Mouse (Mus musculus): ENCODE data around the gene Kifap3.

The Kifap3 gene

GRCm38 (mm10) chr1:163861538-163861937 is 82.2 kb downstream of the Kifap3 start:
- H3K36me3 ChIP-seq (ENCODE audit: insufficient read depth, low read length) = peaks cover 24% of the 10 kb centered on the region
- H3K9me3 ChIP-seq (ENCODE audit: low read length) = no peaks in the 10 kb centered on the region
- no peaks in the 10 kb centered on the region for H3K27me3 ChIP-seq (ENCODE audit: insufficient read depth, low read length)
- H3K4me1 ChIP-seq (replicated peaks; ENCODE audit: low read depth, low read length) = no peaks in the 10 kb centered on the region
- H3K4me3 ChIP-seq (replicated peaks; ENCODE audit: low read length) = no peak overlapping the region
- no peak for TF ChIP-seq CTCF (conservative IDR thresholded peaks at IDR 0.05; ENCODE audit: low read length)
- TF ChIP-seq NANOG (IDR thresholded peaks at IDR 0.05; ENCODE audit: borderline replicate concordance, low read length) = no peak

DNA sequence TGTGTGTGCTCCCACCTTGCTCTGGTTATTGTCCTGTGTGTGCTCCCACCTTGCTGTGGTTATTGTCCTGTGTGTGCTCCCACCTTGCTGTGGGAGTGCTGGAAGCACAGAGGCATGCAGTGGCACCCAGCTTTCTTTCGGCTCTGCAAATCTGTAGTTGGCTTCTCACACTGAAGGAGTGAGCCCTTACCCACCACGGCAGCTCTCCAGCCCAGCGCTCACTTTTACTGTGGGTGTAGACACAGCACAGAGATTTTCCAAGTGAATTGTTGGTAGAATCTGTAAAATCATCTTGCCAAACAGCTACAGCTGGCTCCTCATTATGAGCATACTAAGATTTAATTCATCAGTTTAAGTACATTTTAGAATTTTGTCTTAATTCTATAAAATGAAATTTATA is 93.8 kb downstream of the Kifap3 start:
- no peaks in the 10 kb centered on the region for H3K36me3 ChIP-seq (ENCODE audit: insufficient read depth, low read length)
- TF ChIP-seq POU5F1 (IDR thresholded peaks at IDR 0.05; ENCODE audit: borderline replicate concordance, low read length) (no peak), NANOG (IDR thresholded peaks at IDR 0.05; ENCODE audit: borderline replicate concordance, low read length) (no peak), CTCF (conservative IDR thresholded peaks at IDR 0.05; ENCODE audit: low read length) (no peak)

DNA sequence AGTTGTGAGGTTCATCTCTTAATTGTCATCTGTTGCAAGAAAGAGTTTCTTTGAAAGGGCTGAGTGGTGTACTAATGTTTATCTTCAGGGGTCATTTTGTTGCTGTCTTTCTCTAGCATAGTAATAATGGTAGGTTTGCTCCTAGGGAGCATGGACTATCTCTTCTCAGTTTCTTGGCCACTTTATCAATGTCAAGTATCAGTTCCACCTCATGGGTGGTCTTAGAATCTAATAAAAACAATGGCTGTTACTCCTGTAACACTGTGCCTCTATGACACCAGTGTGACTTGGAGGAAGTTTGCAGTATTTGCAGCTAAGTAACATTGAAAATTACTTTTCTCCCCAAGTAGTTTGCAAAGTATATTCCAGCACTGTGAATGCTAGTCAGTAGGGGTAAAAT is 110.2 kb downstream of the Kifap3 start:
- H3K36me3 ChIP-seq (ENCODE audit: insufficient read depth, low read length) = no peaks in the 10 kb centered on the region
- no peaks in the 10 kb centered on the region for H3K27me3 ChIP-seq (ENCODE audit: insufficient read depth, low read length)
- H3K9me3 ChIP-seq (ENCODE audit: low read length) = no peaks in the 10 kb centered on the region
- H3K4me1 ChIP-seq (replicated peaks; ENCODE audit: low read depth, low read length) = no peaks in the 10 kb centered on the region
- TF ChIP-seq CTCF (conservative IDR thresholded peaks at IDR 0.05; ENCODE audit: low read length) = no peak
- TF ChIP-seq NANOG (IDR thresholded peaks at IDR 0.05; ENCODE audit: borderline replicate concordance, low read length) = no peak
- no peak for TF ChIP-seq POU5F1 (IDR thresholded peaks at IDR 0.05; ENCODE audit: borderline replicate concordance, low read length)
- H3K4me3 ChIP-seq (replicated peaks; ENCODE audit: low read length) = no peak overlapping the region

More for the DNA sequence above, 93.8 kb downstream of the Kifap3 start:
- H3K9me3 ChIP-seq (ENCODE audit: low read length) = no peaks in the 10 kb centered on the region
- H3K4me1 ChIP-seq (replicated peaks; ENCODE audit: low read depth, low read length) = no peaks in the 10 kb centered on the region
- H3K27me3 ChIP-seq (ENCODE audit: insufficient read depth, low read length) = no peaks in the 10 kb centered on the region
- no peak overlapping the region for H3K4me3 ChIP-seq (replicated peaks; ENCODE audit: low read length)

- Histone ChIP-seq H3K36me3 (ENCODE audit: insufficient read depth, low read length) (no peaks in the 10 kb centered on the region), H3K9me3 (ENCODE audit: low read length) (no peaks in the 10 kb centered on the region), H3K27me3 (ENCODE audit: insufficient read depth, low read length) (no peaks in the 10 kb centered on the region), H3K4me1 (replicated peaks; ENCODE audit: low read depth, low read length) (no peaks in the 10 kb centered on the region), H3K4me3 (replicated peaks; ENCODE audit: low read length) (no peak overlapping the region)
- no peak for TF ChIP-seq CTCF (conservative IDR thresholded peaks at IDR 0.05; ENCODE audit: low read length)
- no peak for TF ChIP-seq POU5F1 (IDR thresholded peaks at IDR 0.05; ENCODE audit: borderline replicate concordance, low read length)
- no peak for TF ChIP-seq NANOG (IDR thresholded peaks at IDR 0.05; ENCODE audit: borderline replicate concordance, low read length)
Observed at GRCm38 (mm10) chr1:163893294-163893693, 113.9 kb downstream of the Kifap3 start.

- Histone ChIP-seq H3K36me3 (ENCODE audit: insufficient read depth, low read length) (no peaks in the 10 kb centered on the region), H3K27me3 (ENCODE audit: insufficient read depth, low read length) (no peaks in the 10 kb centered on the region), H3K4me3 (replicated peaks; ENCODE audit: low read length) (no peak overlapping the region), H3K9me3 (ENCODE audit: low read length) (no peaks in the 10 kb centered on the region), H3K4me1 (replicated peaks; ENCODE audit: low read depth, low read length) (no peaks in the 10 kb centered on the region)
- TF ChIP-seq CTCF (conservative IDR thresholded peaks at IDR 0.05; ENCODE audit: low read length) (no peak), NANOG (IDR thresholded peaks at IDR 0.05; ENCODE audit: borderline replicate concordance, low read length) (no peak), POU5F1 (IDR thresholded peaks at IDR 0.05; ENCODE audit: borderline replicate concordance, low read length) (no peak)
Observed at GRCm38 (mm10) chr1:163893774-163894527, 114.6 kb downstream of the Kifap3 start.

GRCm38 (mm10) chr1:163898291-163898764 is 118.9 kb downstream of the Kifap3 start:
- TF ChIP-seq POU5F1 (IDR thresholded peaks at IDR 0.05; ENCODE audit: borderline replicate concordance, low read length) (no peak), NANOG (IDR thresholded peaks at IDR 0.05; ENCODE audit: borderline replicate concordance, low read length) (no peak), CTCF (conservative IDR thresholded peaks at IDR 0.05; ENCODE audit: low read length) (no peak)
- no peaks in the 10 kb centered on the region for H3K9me3 ChIP-seq (ENCODE audit: low read length)
- H3K4me3 ChIP-seq (replicated peaks; ENCODE audit: low read length) = no peak overlapping the region
- no peaks in the 10 kb centered on the region for H3K4me1 ChIP-seq (replicated peaks; ENCODE audit: low read depth, low read length)
- no peaks in the 10 kb centered on the region for H3K36me3 ChIP-seq (ENCODE audit: insufficient read depth, low read length)
- no peaks in the 10 kb centered on the region for H3K27me3 ChIP-seq (ENCODE audit: insufficient read depth, low read length)

- no peak for TF ChIP-seq POU5F1 (IDR thresholded peaks at IDR 0.05; ENCODE audit: borderline replicate concordance, low read length)
- no peak for TF ChIP-seq CTCF (conservative IDR thresholded peaks at IDR 0.05; ENCODE audit: low read length)
- no peak for TF ChIP-seq NANOG (IDR thresholded peaks at IDR 0.05; ENCODE audit: borderline replicate concordance, low read length)
- Histone ChIP-seq H3K4me3 (replicated peaks; ENCODE audit: low read length) (no peak overlapping the region), H3K4me1 (replicated peaks; ENCODE audit: low read depth, low read length) (no peaks in the 10 kb centered on the region), H3K36me3 (ENCODE audit: insufficient read depth, low read length) (no peaks in the 10 kb centered on the region), H3K9me3 (ENCODE audit: low read length) (no peaks in the 10 kb centered on the region), H3K27me3 (ENCODE audit: insufficient read depth, low read length) (no peaks in the 10 kb centered on the region)
Observed at GRCm38 (mm10) chr1:163899575-163899974, 120.2 kb downstream of the Kifap3 start.

- H3K27me3 ChIP-seq (ENCODE audit: insufficient read depth, low read length) = no peaks in the 10 kb centered on the region
- no peaks in the 10 kb centered on the region for H3K9me3 ChIP-seq (ENCODE audit: low read length)
- H3K4me1 ChIP-seq (replicated peaks; ENCODE audit: low read depth, low read length) = no peaks in the 10 kb centered on the region
- H3K36me3 ChIP-seq (ENCODE audit: insufficient read depth, low read length) = no peaks in the 10 kb centered on the region
- no peak overlapping the region for H3K4me3 ChIP-seq (replicated peaks; ENCODE audit: low read length)
- no peak for TF ChIP-seq NANOG (IDR thresholded peaks at IDR 0.05; ENCODE audit: borderline replicate concordance, low read length)
- no peak for TF ChIP-seq POU5F1 (IDR thresholded peaks at IDR 0.05; ENCODE audit: borderline replicate concordance, low read length)
- TF ChIP-seq CTCF (conservative IDR thresholded peaks at IDR 0.05; ENCODE audit: low read length) = no peak
Observed at GRCm38 (mm10) chr1:163900168-163900567, 120.8 kb downstream of the Kifap3 start.

DNA sequence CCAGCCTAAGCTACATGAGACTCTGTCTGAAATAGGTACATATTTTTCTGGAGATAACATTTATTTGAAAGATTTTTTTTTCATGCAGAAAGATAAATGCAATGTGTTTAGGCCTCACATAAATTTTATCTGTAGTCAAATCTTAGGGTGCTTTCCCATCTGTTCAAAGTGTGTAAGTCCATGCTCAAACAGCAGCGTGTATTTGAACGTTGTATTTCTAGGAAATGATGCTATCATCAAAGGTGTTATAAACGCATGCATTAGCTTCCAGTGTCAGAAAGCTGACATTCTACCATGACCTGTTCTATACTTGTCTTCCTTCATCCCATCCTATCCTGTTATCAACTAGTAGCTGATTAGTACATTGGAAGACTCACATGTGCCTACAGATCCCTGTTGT is 124.0 kb downstream of the Kifap3 start:
- Histone ChIP-seq H3K27me3 (ENCODE audit: insufficient read depth, low read length) (no peaks in the 10 kb centered on the region), H3K4me3 (replicated peaks; ENCODE audit: low read length) (no peak overlapping the region), H3K4me1 (replicated peaks; ENCODE audit: low read depth, low read length) (no peaks in the 10 kb centered on the region), H3K9me3 (ENCODE audit: low read length) (no peaks in the 10 kb centered on the region), H3K36me3 (ENCODE audit: insufficient read depth, low read length) (no peaks in the 10 kb centered on the region)
- TF ChIP-seq CTCF (conservative IDR thresholded peaks at IDR 0.05; ENCODE audit: low read length) (no peak), NANOG (IDR thresholded peaks at IDR 0.05; ENCODE audit: borderline replicate concordance, low read length) (no peak), POU5F1 (IDR thresholded peaks at IDR 0.05; ENCODE audit: borderline replicate concordance, low read length) (no peak)

All from E14TG2a.4 (cell line).